Mouse (Mus musculus): ENCODE results near the gene Tspan6. TPM values are rescaled to one million over a fixed set of nuclear protein-coding genes. Genes with fewer than 3 reads are reported as not detected.

Gene Tspan6
- polyA plus RNA-seq (2015; fragmentation: Nextera tagmentation; extraction: Ambion mirVana) = 9.9 and 10.4 TPM in 2 replicates

GRCm38 (mm10) chrX:133898014-133898542 lies at the start of gene Tspan6:
Gene Tspan6 (minus strand): TSS chrX:133898429.
- H3K36me3 ChIP-seq (replicated peaks) = no peaks in the 10 kb centered on the region
- H3K4me1 ChIP-seq (replicated peaks) = no peaks in the 10 kb centered on the region
- H3K27me3 ChIP-seq = no peaks in the 10 kb centered on the region
- H3K4me3 ChIP-seq (replicated peaks) = peak within 1 kb of the TSS; percentile 52
- H3K9ac ChIP-seq = no peak within 1 kb of the TSS; the same call in 1 of the 2 replicates
- H3K9me3 ChIP-seq (replicated peaks) = no peaks in the 10 kb centered on the region
- peak within 1 kb of the TSS; percentile 66 for H3K4me2 ChIP-seq
- no peak within 1 kb of the TSS for H3K27ac ChIP-seq (replicated peaks)
- peak; percentile 51 for ATAC-seq (ENCODE audit: insufficient read depth)
- 20% methylated on average over 33 of the region's 33 CpGs for WGBS (ENCODE audit: insufficient replicate concordance)

GRCm38 (mm10) chrX:133947427-133947826 lies 49.2 kb upstream of the Tspan6 start:
- H3K36me3 ChIP-seq (replicated peaks) = no peaks in the 10 kb centered on the region
- H3K9ac ChIP-seq = no peak overlapping the region
- H3K27me3 ChIP-seq = 0 out of 2 replicates have a peak, but pooled peaks cover 3% of the 10 kb centered on the region
- ATAC-seq (ENCODE audit: insufficient read depth) = no peak
- H3K4me3 ChIP-seq (replicated peaks) = no peak overlapping the region
- H3K4me1 ChIP-seq (replicated peaks) = no peaks in the 10 kb centered on the region
- H3K9me3 ChIP-seq (replicated peaks) = no peaks in the 10 kb centered on the region
- WGBS (ENCODE audit: insufficient replicate concordance) = 25% methylated on average over 3 of the region's 3 CpGs
- no peak overlapping the region for H3K4me2 ChIP-seq
- H3K27ac ChIP-seq (replicated peaks) = no peak overlapping the region

GRCm38 (mm10) chrX:133939561-133939960 lies 41.3 kb upstream of the Tspan6 start:
- no peak overlapping the region for H3K4me3 ChIP-seq (replicated peaks)
- no peaks in the 10 kb centered on the region for H3K36me3 ChIP-seq (replicated peaks)
- WGBS (ENCODE audit: insufficient replicate concordance) = 26% methylated on average over 1 of the region's 1 CpGs
- H3K4me1 ChIP-seq (replicated peaks) = no peaks in the 10 kb centered on the region
- no peak for ATAC-seq (ENCODE audit: insufficient read depth)
- H3K4me2 ChIP-seq = no peak overlapping the region
- no peak overlapping the region for H3K9ac ChIP-seq
- no peaks in the 10 kb centered on the region for H3K9me3 ChIP-seq (replicated peaks)
- H3K27ac ChIP-seq (replicated peaks) = no peak overlapping the region
- no peaks in the 10 kb centered on the region for H3K27me3 ChIP-seq

GRCm38 (mm10) chrX:133936605-133937225 lies 38.5 kb upstream of the Tspan6 start:
- H3K27ac ChIP-seq (replicated peaks) = no peak overlapping the region
- no peak overlapping the region for H3K4me2 ChIP-seq
- no peaks in the 10 kb centered on the region for H3K36me3 ChIP-seq (replicated peaks)
- no peaks in the 10 kb centered on the region for H3K4me1 ChIP-seq (replicated peaks)
- H3K9me3 ChIP-seq (replicated peaks) = no peaks in the 10 kb centered on the region
- 48% methylated on average over 4 of the region's 4 CpGs for WGBS (ENCODE audit: insufficient replicate concordance)
- no peak overlapping the region for H3K9ac ChIP-seq
- no peaks in the 10 kb centered on the region for H3K27me3 ChIP-seq
- ATAC-seq (ENCODE audit: insufficient read depth) = peak; percentile 52
- H3K4me3 ChIP-seq (replicated peaks) = no peak overlapping the region

- H3K9ac ChIP-seq = no peak overlapping the region
- H3K27ac ChIP-seq (replicated peaks) = no peak overlapping the region
- no peak overlapping the region for H3K4me3 ChIP-seq (replicated peaks)
- H3K9me3 ChIP-seq (replicated peaks) = no peaks in the 10 kb centered on the region
- no peak for ATAC-seq (ENCODE audit: insufficient read depth)
- H3K4me1 ChIP-seq (replicated peaks) = no peaks in the 10 kb centered on the region
- no peaks in the 10 kb centered on the region for H3K36me3 ChIP-seq (replicated peaks)
- 51% methylated on average over 12 of the region's 12 CpGs for WGBS (ENCODE audit: insufficient replicate concordance)
- H3K27me3 ChIP-seq = no peaks in the 10 kb centered on the region
- H3K4me2 ChIP-seq = no peak overlapping the region
These were observed 33.2 kb upstream of the Tspan6 start for GRCm38 (mm10) chrX:133931302-133932013.

- ATAC-seq (ENCODE audit: insufficient read depth) = no peak
- H3K4me1 ChIP-seq (replicated peaks) = no peaks in the 10 kb centered on the region
- no peaks in the 10 kb centered on the region for H3K27me3 ChIP-seq
- no peak overlapping the region for H3K9ac ChIP-seq
- H3K36me3 ChIP-seq (replicated peaks) = no peaks in the 10 kb centered on the region
- 49% methylated on average over 5 of the region's 5 CpGs for WGBS (ENCODE audit: insufficient replicate concordance)
- no peak overlapping the region for H3K4me2 ChIP-seq
- H3K4me3 ChIP-seq (replicated peaks) = no peak overlapping the region
- H3K27ac ChIP-seq (replicated peaks) = no peak overlapping the region
- no peaks in the 10 kb centered on the region for H3K9me3 ChIP-seq (replicated peaks)
These were observed 28.5 kb upstream of the Tspan6 start for GRCm38 (mm10) chrX:133926760-133927159.

GRCm38 (mm10) chrX:133921187-133921586 lies 23.0 kb upstream of the Tspan6 start:
- Histone ChIP-seq H3K27ac (replicated peaks) (no peak overlapping the region), H3K4me3 (replicated peaks) (no peak overlapping the region), H3K9me3 (replicated peaks) (no peaks in the 10 kb centered on the region), H3K36me3 (replicated peaks) (no peaks in the 10 kb centered on the region), H3K4me2 (no peak overlapping the region), H3K4me1 (replicated peaks) (no peaks in the 10 kb centered on the region), H3K9ac (no peak overlapping the region), H3K27me3 (no peaks in the 10 kb centered on the region)
- 28% methylated on average over 4 of the region's 4 CpGs for WGBS (ENCODE audit: insufficient replicate concordance)
- no peak for ATAC-seq (ENCODE audit: insufficient read depth)

- Histone ChIP-seq H3K4me3 (replicated peaks) (no peak overlapping the region), H3K27me3 (no peaks in the 10 kb centered on the region; the same call in none of the 2 replicates), H3K4me2 (no peak overlapping the region), H3K9me3 (replicated peaks) (no peaks in the 10 kb centered on the region), H3K36me3 (replicated peaks) (no peaks in the 10 kb centered on the region), H3K4me1 (replicated peaks) (no peaks in the 10 kb centered on the region), H3K9ac (no peak overlapping the region), H3K27ac (replicated peaks) (no peak overlapping the region)
- ATAC-seq (ENCODE audit: insufficient read depth) = no peak
- WGBS (ENCODE audit: insufficient replicate concordance) = 37% methylated on average over 7 of the region's 7 CpGs
These were observed 16.0 kb upstream of the Tspan6 start for GRCm38 (mm10) chrX:133914219-133914618.

GRCm38 (mm10) chrX:133913006-133913405 lies 14.8 kb upstream of the Tspan6 start:
- Histone ChIP-seq H3K27ac (replicated peaks) (no peak overlapping the region), H3K27me3 (no peaks in the 10 kb centered on the region; the same call in none of the 2 replicates), H3K4me1 (replicated peaks) (no peaks in the 10 kb centered on the region), H3K9me3 (replicated peaks) (no peaks in the 10 kb centered on the region), H3K36me3 (replicated peaks) (no peaks in the 10 kb centered on the region), H3K9ac (no peak overlapping the region), H3K4me3 (replicated peaks) (no peak overlapping the region), H3K4me2 (no peak overlapping the region)
- WGBS (ENCODE audit: insufficient replicate concordance) = 46% methylated on average over 3 of the region's 3 CpGs
- ATAC-seq (ENCODE audit: insufficient read depth) = no peak

- no peak overlapping the region for H3K27ac ChIP-seq (replicated peaks)
- H3K27me3 ChIP-seq = no peaks in the 10 kb centered on the region; the same call in none of the 2 replicates
- no peak overlapping the region for H3K4me2 ChIP-seq
- no peak for ATAC-seq (ENCODE audit: insufficient read depth)
- H3K4me3 ChIP-seq (replicated peaks) = no peak overlapping the region
- H3K9me3 ChIP-seq (replicated peaks) = no peaks in the 10 kb centered on the region
- no peak overlapping the region for H3K9ac ChIP-seq
- 35% methylated on average over 10 of the region's 10 CpGs for WGBS (ENCODE audit: insufficient replicate concordance)
- no peaks in the 10 kb centered on the region for H3K36me3 ChIP-seq (replicated peaks)
- no peaks in the 10 kb centered on the region for H3K4me1 ChIP-seq (replicated peaks)
These were observed 13.3 kb upstream of the Tspan6 start for GRCm38 (mm10) chrX:133911397-133912103.

GRCm38 (mm10) chrX:133908261-133908660 lies 10.0 kb upstream of the Tspan6 start, which contains the start of gene Srpx2:
Gene Srpx2 (plus strand): TSS chrX:133908426.
- Histone ChIP-seq H3K27me3 (no peaks in the 10 kb centered on the region; the same call in 1 of the 2 replicates), H3K9ac (no peak within 1 kb of the TSS), H3K4me2 (no peak within 1 kb of the TSS), H3K9me3 (replicated peaks) (no peaks in the 10 kb centered on the region), H3K36me3 (replicated peaks) (no peaks in the 10 kb centered on the region), H3K27ac (replicated peaks) (no peak within 1 kb of the TSS), H3K4me3 (replicated peaks) (no peak within 1 kb of the TSS), H3K4me1 (replicated peaks) (no peaks in the 10 kb centered on the region)
- 21% methylated on average over 3 of the region's 3 CpGs for WGBS (ENCODE audit: insufficient replicate concordance)
- ATAC-seq (ENCODE audit: insufficient read depth) = no peak
